Mouse (Mus musculus) midbrain, postnatal 0 days (tissue): ENCODE measurements at regions not wholly inside any gene's neighbourhood (a gene's known extent, or its start where the extent isn't known, plus 50 kb on each side); places are given as distances from the start of the nearest gene placed in this dataset.
"Not testable (repeated sequence)": the region's sequence is repeated elsewhere in the genome, so short reads cannot be mapped to it uniquely, and the experiment has no call there.

ENCODE experiments used
- ATAC-seq: fragments of 200-750 bp; cut with Nextera tagmentation; 2 replicates; pipeline ENCODE4 v1.8.0; 2017; ENCODE audit warnings: moderate number of reproducible peaks, mild to moderate bottlenecking, moderate TSS enrichment, moderate library complexity; ENCODE audit not compliant: low FRiP score
- DNase-seq: peaks from one replicate; pipeline ENCODE4 v3.0.0-alpha.2; 2015; ENCODE audit warnings: low spot score
- H3K27ac ChIP-seq: fragments of 300-500 bp; sonication (generic); 2 replicates; pipeline ENCODE4 v1.5.1; 2014; ENCODE audit warnings: low read depth, mild to moderate bottlenecking, low read length, mixed read lengths
- H3K27me3 ChIP-seq: fragments of 300-500 bp; sonication (generic); 2 replicates; pipeline ENCODE4 v1.6.1; 2014; ENCODE audit warnings: low read length, control low read depth, mixed read lengths; ENCODE audit not compliant: insufficient read depth
- H3K36me3 ChIP-seq: fragments of 300-500 bp; sonication (generic); 2 replicates; pipeline ENCODE4 v1.6.1; 2014; ENCODE audit warnings: low read length, control low read depth, mixed read lengths; ENCODE audit not compliant: insufficient read depth
- H3K4me1 ChIP-seq: fragments of 300-500 bp; sonication (generic); 2 replicates; pipeline ENCODE4 v1.6.1; 2014; ENCODE audit warnings: mild to moderate bottlenecking, control low read depth, antibody characterized with exemption, low read length, mixed read lengths; ENCODE audit not compliant: insufficient read depth
- H3K4me2 ChIP-seq: fragments of 300-500 bp; sonication (generic); 2 replicates; pipeline ENCODE4 v1.6.1; 2014; ENCODE audit warnings: low read depth, mild to moderate bottlenecking, low read length, mixed read lengths; ENCODE audit not compliant: poor library complexity, severe bottlenecking
- H3K4me3 ChIP-seq: fragments of 300-500 bp; sonication (generic); 2 replicates; pipeline ENCODE4 v1.5.1; 2014; ENCODE audit warnings: low read depth, mild to moderate bottlenecking, low read length, moderate library complexity
- H3K9ac ChIP-seq: fragments of 300-500 bp; sonication (generic); replicated peaks from 2 replicates; pipeline ENCODE4 v1.6.1; 2014; ENCODE audit warnings: mild to moderate bottlenecking, low read length, moderate library complexity, mixed read lengths; ENCODE audit not compliant: poor library complexity, severe bottlenecking
- H3K9me3 ChIP-seq: fragments of 300-500 bp; sonication (generic); 2 replicates; pipeline ENCODE4 v1.6.1; 2016; ENCODE audit warnings: low read length, control low read depth
- CTCF ChIP-seq: IDR thresholded peaks from 2 replicates; pipeline ENCODE4 v1.5.1; 2016; ENCODE audit warnings: antibody characterized with exemption, mild to moderate bottlenecking
- WGBS: fragments of 180-500 bp; shearing (Covaris S2); extraction: QIAGEN DNeasy Blood & Tissue Kit; methylation state at CpG from one replicate; pipeline ENCODE4 v1.1.7; 2014; 5-methylcytosine and 5-hydroxymethylcytosine counted together

- Histone ChIP-seq H3K9me3 (no peaks in the 10 kb centered on the region), H3K9ac (no peak overlapping the region), H3K27me3 (no peaks in the 10 kb centered on the region), H3K4me1 (no peaks in the 10 kb centered on the region), H3K4me3 (no peak overlapping the region), H3K36me3 (no peaks in the 10 kb centered on the region), H3K27ac (no peak overlapping the region), H3K4me2 (no peak overlapping the region)
- no peak for ATAC-seq
- no peak for DNase-seq
- TF ChIP-seq CTCF: no peak
Measured at GRCm38 (mm10) chr3:21678734-21679133, 397.7 kb upstream of the Tbl1xr1 start.

- ATAC-seq, H3K4me2 ChIP-seq, H3K9ac ChIP-seq, H3K4me3 ChIP-seq, H3K27ac ChIP-seq, H3K9me3 ChIP-seq, H3K36me3 ChIP-seq, H3K4me1 ChIP-seq, H3K27me3 ChIP-seq, DNase-seq: not testable (repeated sequence)
- whole genome bisulfite sequencing: 87% methylated on average over 1 of the region's 1 CpGs
Measured at GRCm38 (mm10) chr3:21697980-21698672, 378.3 kb upstream of the Tbl1xr1 start.

GRCm38 (mm10) chr3:21699526-21699925, 376.9 kb upstream of the Tbl1xr1 start:
- Histone ChIP-seq H3K27me3 (no peaks in the 10 kb centered on the region), H3K36me3 (no peaks in the 10 kb centered on the region), H3K9me3 (no peaks in the 10 kb centered on the region), H3K27ac (no peak overlapping the region), H3K4me1 (no peaks in the 10 kb centered on the region; the same call in 1 of the 2 replicates), H3K4me3 (no peak overlapping the region), H3K4me2 (no peak overlapping the region), H3K9ac (no peak overlapping the region)
- TF ChIP-seq CTCF: no peak
- ATAC-seq (no peak), DNase-seq (no peak)
- WGBS: 93% methylated on average over 1 of the region's 1 CpGs

GRCm38 (mm10) chr3:21700326-21700725, 376.1 kb upstream of the Tbl1xr1 start:
- Histone ChIP-seq H3K4me2 (no peak overlapping the region), H3K4me3 (no peak overlapping the region), H3K9me3 (no peaks in the 10 kb centered on the region), H3K36me3 (no peaks in the 10 kb centered on the region), H3K4me1 (no peaks in the 10 kb centered on the region), H3K27ac (no peak overlapping the region), H3K27me3 (no peaks in the 10 kb centered on the region), H3K9ac (no peak overlapping the region)
- TF ChIP-seq CTCF: no peak
- DNase-seq: no peak
- ATAC-seq: no peak
- 72% methylated on average over 1 of the region's 1 CpGs for WGBS

GRCm38 (mm10) chr3:21726747-21727505, 349.5 kb upstream of the Tbl1xr1 start:
- DNase-seq (peak; percentile 74), ATAC-seq (no peak)
- no peaks in the 10 kb centered on the region for H3K36me3 ChIP-seq
- H3K9me3 ChIP-seq: no peaks in the 10 kb centered on the region
- H3K4me2 ChIP-seq: no peak overlapping the region
- no peak overlapping the region for H3K4me3 ChIP-seq
- 51% methylated on average over 4 of the region's 4 CpGs for WGBS
- H3K27me3 ChIP-seq: no peaks in the 10 kb centered on the region
- no peak overlapping the region for H3K27ac ChIP-seq
- no peak for TF ChIP-seq CTCF
- H3K4me1 ChIP-seq: no peaks in the 10 kb centered on the region; the same call in 1 of the 2 replicates
- H3K9ac ChIP-seq: no peak overlapping the region

- Histone ChIP-seq H3K36me3 (no peaks in the 10 kb centered on the region), H3K9me3 (no peaks in the 10 kb centered on the region), H3K4me1 (no peaks in the 10 kb centered on the region; the same call in 1 of the 2 replicates), H3K9ac (no peak overlapping the region), H3K4me2 (no peak overlapping the region), H3K27me3 (no peaks in the 10 kb centered on the region), H3K4me3 (no peak overlapping the region), H3K27ac (no peak overlapping the region)
- 27% methylated on average over 4 of the region's 4 CpGs for WGBS
- DNase-seq (no peak), ATAC-seq (no peak)
- TF ChIP-seq CTCF: no peak
Measured at GRCm38 (mm10) chr3:21728019-21728418, 348.4 kb upstream of the Tbl1xr1 start.
